Mouse (Mus musculus): Measurements from ENCODE around the gene Prg3. TPM values are rescaled to one million over a fixed set of nuclear protein-coding genes. Genes with fewer than 3 reads are reported as not detected.
A peak's percentile ranks its signal among the peaks of the same experiment; 100 is the strongest.

Prg3 gene
- polyA plus RNA-seq, 1 experiment from 2014 or later: 0.31 TPM

GRCm38 (mm10) chr2:85030989-85031388 lies 43.0 kb downstream of the Prg3 start:
- no peaks in the 10 kb centered on the region for H3K36me3 ChIP-seq
- DNase-seq (ENCODE audit: low spot score): no peak
- no peaks in the 10 kb centered on the region for H3K27me3 ChIP-seq (ENCODE audit: insufficient read depth, poor library complexity, severe bottlenecking)
- no peak overlapping the region for H3K4me3 ChIP-seq
- no peak overlapping the region for H3K27ac ChIP-seq
- peaks cover under 1% of the 10 kb centered on the region; the same call in 1 of the 2 replicates for H3K4me1 ChIP-seq
- no peaks in the 10 kb centered on the region for H3K9me3 ChIP-seq
- 60% methylated on average over 6 of the region's 6 CpGs for WGBS

- no peaks in the 10 kb centered on the region for H3K36me3 ChIP-seq
- H3K4me1 ChIP-seq: peaks cover 9% of the 10 kb centered on the region
- H3K27ac ChIP-seq: no peak overlapping the region
- no peaks in the 10 kb centered on the region for H3K9me3 ChIP-seq
- no peaks in the 10 kb centered on the region for H3K27me3 ChIP-seq (ENCODE audit: insufficient read depth, poor library complexity, severe bottlenecking)
- 83% methylated on average over 2 of the region's 2 CpGs for WGBS
- no peak for DNase-seq (ENCODE audit: low spot score)
- H3K4me3 ChIP-seq: no peak overlapping the region
Measured at GRCm38 (mm10) chr2:85033121-85033520, 45.1 kb downstream of the Prg3 start.

- no peak for DNase-seq (ENCODE audit: low spot score)
- no peak overlapping the region for H3K27ac ChIP-seq
- no peak overlapping the region for H3K4me3 ChIP-seq
- no peaks in the 10 kb centered on the region for H3K9me3 ChIP-seq
- no peaks in the 10 kb centered on the region for H3K27me3 ChIP-seq (ENCODE audit: insufficient read depth, poor library complexity, severe bottlenecking)
- WGBS: 79% methylated on average over 7 of the region's 7 CpGs
- peaks cover 13% of the 10 kb centered on the region for H3K4me1 ChIP-seq
- peaks cover 4% of the 10 kb centered on the region; the same call in 1 of the 2 replicates for H3K36me3 ChIP-seq
Measured at GRCm38 (mm10) chr2:85034169-85034568, 46.2 kb downstream of the Prg3 start.

GRCm38 (mm10) chr2:85036507-85037046 lies 48.6 kb downstream of the Prg3 start:
- Histone ChIP-seq H3K4me3 (peak overlapping the region; percentile 75), H3K36me3 (peaks cover 28% of the 10 kb centered on the region), H3K9me3 (no peaks in the 10 kb centered on the region), H3K4me1 (peaks cover 16% of the 10 kb centered on the region), H3K27ac (peak overlapping the region; percentile 98), H3K27me3 (ENCODE audit: insufficient read depth, poor library complexity, severe bottlenecking) (no peaks in the 10 kb centered on the region)
- DNase-seq (ENCODE audit: low spot score): no peak
- 9% methylated on average over 11 of the region's 11 CpGs for WGBS

GRCm38 (mm10) chr2:85037047-85038026 lies 49.3 kb downstream of the Prg3 start, which contains the start of the genes Ssrp1 and P2rx3:
Gene Ssrp1 (plus strand): TSS chr2:85037234.
Gene P2rx3 (minus strand): TSS chr2:85037462.
- Histone ChIP-seq H3K4me1 (peaks cover 16% of the 10 kb centered on the region), H3K9me3 (no peaks in the 10 kb centered on the region), H3K4me3 (peak within 1 kb of the TSS; percentile 75), H3K27me3 (ENCODE audit: insufficient read depth, poor library complexity, severe bottlenecking) (no peaks in the 10 kb centered on the region), H3K27ac (peak within 1 kb of the TSS; percentile 98), H3K36me3 (peaks cover 36% of the 10 kb centered on the region)
- under 1% methylated on average over 66 of the region's 66 CpGs for WGBS
- peak; percentile 95 for DNase-seq (ENCODE audit: low spot score)

GRCm38 (mm10) chr2:85038336-85038735 lies 50.3 kb downstream of the Prg3 start:
- 87% methylated on average over 13 of the region's 13 CpGs for WGBS
- Histone ChIP-seq H3K27me3 (ENCODE audit: insufficient read depth, poor library complexity, severe bottlenecking) (no peaks in the 10 kb centered on the region), H3K27ac (peak overlapping the region; percentile 98; the same call in 1 of the 2 replicates), H3K4me3 (peak overlapping the region; percentile 75), H3K4me1 (peaks cover 16% of the 10 kb centered on the region), H3K9me3 (no peaks in the 10 kb centered on the region), H3K36me3 (peaks cover 46% of the 10 kb centered on the region)
- no peak for DNase-seq (ENCODE audit: low spot score)

Other genes with a start within 250 kb of the Prg3 start
- gene Gm19426, start 244.6 kb upstream of the Prg3 start, polyA plus RNA-seq (2016; fragmentation: Nextera tagmentation; extraction: Ambion mirVana): 6.9 and 7.3 TPM in 2 replicates
- gene Serping1, start 212.8 kb upstream of the Prg3 start, polyA plus RNA-seq (2016; fragmentation: Nextera tagmentation; extraction: Ambion mirVana): 22.0 and 28.5 TPM in 2 replicates
- gene Ube2l6, start 189.4 kb upstream of the Prg3 start, polyA plus RNA-seq (2016; fragmentation: Nextera tagmentation; extraction: Ambion mirVana): 51.3 and 65.3 TPM in 2 replicates
- 0.18 and 0.19 TPM in 2 replicates for gene Smtnl1, start 165.6 kb upstream of the Prg3 start, polyA plus RNA-seq (2016; fragmentation: Nextera tagmentation; extraction: Ambion mirVana)
- gene Timm10, start 161.2 kb upstream of the Prg3 start, polyA plus RNA-seq (2016; fragmentation: Nextera tagmentation; extraction: Ambion mirVana): 82.9 and 92.9 TPM in 2 replicates
- gene Slc43a1, start 149.4 kb upstream of the Prg3 start, polyA plus RNA-seq (2016; fragmentation: Nextera tagmentation; extraction: Ambion mirVana): 38.9 and 41.0 TPM in 2 replicates
- 0.33 and 0.88 TPM in 2 replicates for gene Rtn4rl2, start 101.5 kb upstream of the Prg3 start, polyA plus RNA-seq (2016; fragmentation: Nextera tagmentation; extraction: Ambion mirVana)
- 48.4 and 50.9 TPM in 2 replicates for gene Slc43a3, start 51.6 kb upstream of the Prg3 start, polyA plus RNA-seq (2016; fragmentation: Nextera tagmentation; extraction: Ambion mirVana)
- gene Prg2, start 7.8 kb upstream of the Prg3 start, polyA plus RNA-seq (2016; fragmentation: Nextera tagmentation; extraction: Ambion mirVana): 0.64 TPM in 1 of 2 replicates, not detected in the other
- gene Ssrp1, start 49.0 kb downstream of the Prg3 start, polyA plus RNA-seq (2016; fragmentation: Nextera tagmentation; extraction: Ambion mirVana): 223 and 273 TPM in 2 replicates
- gene P2rx3, start 49.2 kb downstream of the Prg3 start, polyA plus RNA-seq (2016; fragmentation: Nextera tagmentation; extraction: Ambion mirVana): 1.1 and 1.6 TPM in 2 replicates
- gene Tnks1bp1, start 59.8 kb downstream of the Prg3 start, polyA plus RNA-seq (2016; fragmentation: Nextera tagmentation; extraction: Ambion mirVana): 24.7 and 25.9 TPM in 2 replicates
- gene Aplnr, start 148.0 kb downstream of the Prg3 start, polyA plus RNA-seq (2016; fragmentation: Nextera tagmentation; extraction: Ambion mirVana): 7.0 and 23.8 TPM in 2 replicates
- 0.14 and 0.20 TPM in 2 replicates for gene Lrrc55, start 209.0 kb downstream of the Prg3 start, polyA plus RNA-seq (2016; fragmentation: Nextera tagmentation; extraction: Ambion mirVana)